In genomic region chr2:140704146-140704545, GRCm38 (mm10) we compare ENCODE assay signal across 19 mouse cellular contexts. TPM values are rescaled to one million over a fixed set of nuclear protein-coding genes. Genes with fewer than 3 reads are reported as not detected.
A peak's percentile ranks its signal among the peaks of the same experiment; 100 is the strongest.
DNase-seq lines count a peak whose midpoint lies in the region; ATAC-seq and TF ChIP-seq lines count a peak whose summit lies in the region.
"Had no signal": no experiment of that assay in that cellular context is flagged by ENCODE, and none has a peak within 500 bp of the region (broad histone marks: within the 10 kb centered on the region; RNA-seq: fewer than 3 reads in every experiment).

No protein-coding gene starts in this region.

- no peaks in the 10 kb centered on the region for H3K9me3 ChIP-seq in forebrain, embryonic 10.5 days
- no peaks in the 10 kb centered on the region for H3K9me3 ChIP-seq in forebrain, embryonic 13.5 days (replicated peaks)
- H3K9me3 ChIP-seq in lung, embryonic 14.5 days (ENCODE audit: low read depth, low read length): no peaks in the 10 kb centered on the region
- H3K9me3 ChIP-seq in embryonic facial prominence, embryonic 11.5 days (replicated peaks; ENCODE audit: control insufficient read depth, low read length): no peaks in the 10 kb centered on the region
- H3K9me3 ChIP-seq: heart, embryonic 15.5 days had no signal

- H3K36me3 ChIP-seq in forebrain, embryonic 10.5 days (replicated peaks): no peaks in the 10 kb centered on the region
- no peaks in the 10 kb centered on the region for H3K36me3 ChIP-seq in forebrain, embryonic 13.5 days (ENCODE audit: poor library complexity, severe bottlenecking)
- no peaks in the 10 kb centered on the region for H3K36me3 ChIP-seq in lung, embryonic 14.5 days (ENCODE audit: insufficient read depth)
- no peaks in the 10 kb centered on the region for H3K36me3 ChIP-seq in embryonic facial prominence, embryonic 11.5 days (replicated peaks; ENCODE audit: control insufficient read depth, insufficient read depth, low read depth, low read length)
- H3K36me3 ChIP-seq: heart, embryonic 15.5 days had no signal

- H3K4me2 ChIP-seq in forebrain, embryonic 13.5 days: no peak overlapping the region
- no peak overlapping the region for H3K4me2 ChIP-seq in lung, embryonic 14.5 days
- no peak overlapping the region for H3K4me2 ChIP-seq in embryonic facial prominence, embryonic 11.5 days (ENCODE audit: low read depth, low read length)
- H3K4me2 ChIP-seq: heart, embryonic 15.5 days had no signal

- ATAC-seq in forebrain, embryonic 13.5 days: no peak
- ATAC-seq in lung, embryonic 14.5 days (ENCODE audit: insufficient read depth): no peak; the same call in 1 of the 2 replicates
- ATAC-seq in embryonic facial prominence, embryonic 11.5 days (replicated peaks; ENCODE audit: insufficient number of reproducible peaks, low FRiP score, low TSS enrichment, low read depth): no peak
- ATAC-seq: CD4-positive, CD25-positive, alpha-beta regulatory T cell, adult 4 months; inflammation-experienced regulatory T-cells, adult 6 months had no signal

- H3K27me3 ChIP-seq in forebrain, embryonic 10.5 days (ENCODE audit: poor library complexity, severe bottlenecking): peaks cover 63% of the 10 kb centered on the region
- peaks cover 5% of the 10 kb centered on the region; the same call in 1 of the 2 replicates for H3K27me3 ChIP-seq in forebrain, embryonic 13.5 days
- H3K27me3 ChIP-seq in lung, embryonic 14.5 days (ENCODE audit: insufficient read depth, low read length): no peaks in the 10 kb centered on the region
- no peaks in the 10 kb centered on the region for H3K27me3 ChIP-seq in embryonic facial prominence, embryonic 11.5 days (ENCODE audit: control insufficient read depth, insufficient read depth, low read length)
- H3K27me3 ChIP-seq: heart, embryonic 15.5 days had no signal

- no peak for TF ChIP-seq CTCF in lung, embryonic 14.5 days (IDR thresholded peaks at IDR 0.05; ENCODE audit: low read depth)

- DNase-seq in forebrain, embryonic 10.5 days (ENCODE audit: extremely low spot score, low spot score): no peak
- DNase-seq in lung, embryonic 14.5 days: peak; percentile 7
- DNase-seq in lung, postnatal 14 days: no peak
- peak; percentile 24 for DNase-seq in embryonic facial prominence, embryonic 11.5 days (ENCODE audit: low spot score)
- DNase-seq in retina, postnatal 1 day: peak; percentile 31
- DNase-seq in cerebellum, adult 11-12 months: no peak
- DNase-seq in spleen, postnatal 4 days (ENCODE audit: low spot score in 2 of 2): no peak
- DNase-seq: adrenal gland, adult 2 months; cerebellum, adult 11 months; cerebellum, postnatal 36 days; gastrocnemius, postnatal 14 days; heart, adult 2 months; kidney, adult 8-10 months; thymus, postnatal 25 days had no signal

- H3K4me3 ChIP-seq in forebrain, embryonic 10.5 days: no peak overlapping the region
- no peak overlapping the region for H3K4me3 ChIP-seq in forebrain, embryonic 13.5 days
- H3K4me3 ChIP-seq in lung, embryonic 14.5 days (ENCODE audit: low read depth, low read length): no peak overlapping the region
- H3K4me3 ChIP-seq in embryonic facial prominence, embryonic 11.5 days (ENCODE audit: low read depth, low read length): no peak overlapping the region
- H3K4me3 ChIP-seq: heart, adult 2 months; heart, embryonic 15.5 days had no signal

- H3K9ac ChIP-seq in forebrain, embryonic 13.5 days: no peak overlapping the region
- H3K9ac ChIP-seq in lung, embryonic 14.5 days: no peak overlapping the region
- no peak overlapping the region for H3K9ac ChIP-seq in embryonic facial prominence, embryonic 11.5 days (replicated peaks; ENCODE audit: low read length)
- H3K9ac ChIP-seq: heart, embryonic 15.5 days; liver, embryonic 14.5 days had no signal

- peaks cover 61% of the 10 kb centered on the region for H3K4me1 ChIP-seq in forebrain, embryonic 10.5 days
- peaks cover 29% of the 10 kb centered on the region for H3K4me1 ChIP-seq in forebrain, embryonic 13.5 days
- H3K4me1 ChIP-seq in lung, embryonic 14.5 days (ENCODE audit: insufficient read depth): no peaks in the 10 kb centered on the region
- H3K4me1 ChIP-seq in embryonic facial prominence, embryonic 11.5 days (ENCODE audit: control insufficient read depth, insufficient read depth, low read length): 0 out of 2 replicates have a peak, but pooled peaks cover 4% of the 10 kb centered on the region

- H3K27ac ChIP-seq in forebrain, embryonic 10.5 days: peak overlapping the region; percentile 35; the same call in 1 of the 2 replicates
- H3K27ac ChIP-seq in forebrain, embryonic 13.5 days: no peak overlapping the region
- H3K27ac ChIP-seq in lung, embryonic 14.5 days (ENCODE audit: low read depth): no peak overlapping the region
- no peak overlapping the region for H3K27ac ChIP-seq in embryonic facial prominence, embryonic 11.5 days (replicated peaks; ENCODE audit: low read depth, low read length)
- H3K27ac ChIP-seq: heart, adult 2 months; heart, embryonic 15.5 days; liver, embryonic 14.5 days had no signal

- WGBS in forebrain, embryonic 10.5 days: 8% methylated on average over 3 of the region's 3 CpGs
- 3% methylated on average over 3 of the region's 3 CpGs for WGBS in forebrain, embryonic 13.5 days
- WGBS in lung, embryonic 14.5 days: 32% methylated on average over 3 of the region's 3 CpGs
- WGBS in embryonic facial prominence, embryonic 11.5 days: 6% methylated on average over 3 of the region's 3 CpGs

RNA-seq across cellular contexts. Expression of gene Flrt3, which starts 32.9 kb away (rescaled TPM):
- 61.7 and 65.4 TPM in 2 replicates for polyA plus RNA-seq in forebrain, embryonic 10.5 days (2016; fragmentation: Nextera tagmentation; extraction: Ambion mirVana)
- polyA plus RNA-seq in forebrain, embryonic 13.5 days (2015; fragmentation: Nextera tagmentation; extraction: Ambion mirVana): 48.1 and 58.5 TPM in 2 replicates
- polyA plus RNA-seq in lung, embryonic 14.5 days (2014; fragmentation: Nextera tagmentation; extraction: Ambion mirVana): 10.2 and 13.7 TPM in 2 replicates
- 111 and 117 TPM in 2 replicates for polyA plus RNA-seq in embryonic facial prominence, embryonic 11.5 days (2014; fragmentation: Nextera tagmentation; extraction: Ambion mirVana)

Comparison
In these comparisons a context has a peak if more than half of its experiments do, and no peak if none do; other contexts are left out.
1. DNase-seq: peak in lung, embryonic 14.5 days (single experiment), embryonic facial prominence, embryonic 11.5 days (single experiment) and retina, postnatal 1 day (single experiment); none in forebrain, embryonic 10.5 days (single experiment), lung, postnatal 14 days (single experiment), cerebellum, adult 11-12 months (single experiment) and spleen, postnatal 4 days (0 of 2).